Mouse (Mus musculus): ENCODE results near the gene Adm. TPM values are rescaled to one million over a fixed set of nuclear protein-coding genes. Genes with fewer than 3 reads are reported as not detected.

Gene Adm
- 1.4 TPM for polyA plus RNA-seq (2014; fragmentation: Illumina TruSeq; extraction: RNeasy Lipid Tissue Mini Kit (QIAGEN cat#74804); ENCODE audit: low replicate concordance)

GRCm38 (mm10) chr7:110627486-110628272, at the start of gene Adm:
Adm (plus strand) TSS chr7:110627661.

GRCm38 (mm10) chr7:110614133-110615063, 13.1 kb upstream of the Adm start, which contains the start of gene Sbf2:
Sbf2 (minus strand) TSS chr7:110614922.

Other genes starting within 250 kb of the Adm start
- gene Sbf2, start 12.7 kb upstream of the Adm start, polyA plus RNA-seq (2014; fragmentation: Illumina TruSeq; extraction: RNeasy Lipid Tissue Mini Kit (QIAGEN cat#74804); ENCODE audit: low replicate concordance) = 103 TPM
- 9.5 TPM for gene Ampd3, start 140.5 kb downstream of the Adm start, polyA plus RNA-seq (2014; fragmentation: Illumina TruSeq; extraction: RNeasy Lipid Tissue Mini Kit (QIAGEN cat#74804); ENCODE audit: low replicate concordance)
- 111 TPM for gene Rnf141, start 216.8 kb downstream of the Adm start, polyA plus RNA-seq (2014; fragmentation: Illumina TruSeq; extraction: RNeasy Lipid Tissue Mini Kit (QIAGEN cat#74804); ENCODE audit: low replicate concordance)
- 15.6 TPM for gene Lyve1, start 235.6 kb downstream of the Adm start, polyA plus RNA-seq (2014; fragmentation: Illumina TruSeq; extraction: RNeasy Lipid Tissue Mini Kit (QIAGEN cat#74804); ENCODE audit: low replicate concordance)